Mouse (Mus musculus): ENCODE data around the gene Ints2. TPM values are rescaled to one million over a fixed set of nuclear protein-coding genes. Genes with fewer than 3 reads are reported as not detected.
"Not testable (repeated sequence)": the region's sequence is repeated elsewhere in the genome, so short reads cannot be mapped to it uniquely, and the experiment has no call there.

Ints2 gene
- polyA plus RNA-seq (2016; fragmentation: Nextera tagmentation; extraction: Ambion mirVana), result 48.2 and 50.1 TPM in 2 replicates

- Histone ChIP-seq H3K4me3 (peak within 1 kb of the TSS; percentile 66), H3K9ac (peak within 1 kb of the TSS; percentile 76)
- 9% methylated on average over 32 of the region's 32 CpGs for WGBS
These were observed at the start of gene Ints2 for GRCm38 (mm10) chr11:86257460-86258076. TSS of gene Ints2 (minus strand) at chr11:86257575.

GRCm38 (mm10) chr11:86292201-86292600 is 34.8 kb upstream of the Ints2 start:
- H3K9ac ChIP-seq; H3K9me3 ChIP-seq; H3K27ac ChIP-seq; H3K27me3 ChIP-seq; ATAC-seq (ENCODE audit: insufficient number of reproducible peaks, insufficient read depth, low FRiP score, low TSS enrichment); H3K4me1 ChIP-seq; H3K4me2 ChIP-seq (replicated peaks); H3K4me3 ChIP-seq: not testable (repeated sequence)
- peaks cover 28% of the 10 kb centered on the region for H3K36me3 ChIP-seq
- WGBS, result 94% methylated on average over 10 of the region's 10 CpGs

More at GRCm38 (mm10) chr11:86257460-86258076, at the start of gene Ints2:
- no peaks in the 10 kb centered on the region for H3K9me3 ChIP-seq
- H3K4me1 ChIP-seq, result peaks cover 11% of the 10 kb centered on the region
- peak within 1 kb of the TSS; percentile 72; the same call in 1 of the 2 replicates for H3K27ac ChIP-seq
- peaks cover 9% of the 10 kb centered on the region for H3K36me3 ChIP-seq
- peak; percentile 86 for ATAC-seq (ENCODE audit: insufficient number of reproducible peaks, insufficient read depth, low FRiP score, low TSS enrichment)
- H3K4me2 ChIP-seq (replicated peaks), result peak within 1 kb of the TSS; percentile 58
- H3K27me3 ChIP-seq, result no peaks in the 10 kb centered on the region

DNA sequence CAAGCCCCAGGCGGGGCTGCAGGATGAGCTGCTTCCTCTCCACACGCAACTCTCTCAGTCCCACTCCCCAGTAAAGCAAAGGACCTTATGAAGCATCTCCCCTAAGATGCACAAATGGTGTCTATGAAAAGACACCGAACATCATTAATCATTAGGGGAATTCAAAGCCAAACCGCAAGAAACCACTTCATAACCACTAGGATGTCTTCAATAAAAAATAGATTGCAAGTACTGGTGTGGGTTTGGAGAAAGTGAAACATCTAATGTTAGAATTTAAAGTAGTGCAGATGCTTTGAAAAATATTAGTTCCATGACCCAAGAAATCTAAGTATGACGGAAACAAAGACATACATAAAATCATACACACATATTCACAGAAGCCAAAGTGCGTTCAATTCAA is 34.3 kb upstream of the Ints2 start:
- 93% methylated on average over 6 of the region's 6 CpGs for WGBS
- H3K4me1 ChIP-seq, result no peaks in the 10 kb centered on the region
- peaks cover 23% of the 10 kb centered on the region for H3K36me3 ChIP-seq
- no peak overlapping the region for H3K9ac ChIP-seq
- H3K4me2 ChIP-seq (replicated peaks), result no peak overlapping the region
- H3K9me3 ChIP-seq, result no peaks in the 10 kb centered on the region
- no peak overlapping the region for H3K4me3 ChIP-seq
- no peak overlapping the region for H3K27ac ChIP-seq
- no peak for ATAC-seq (ENCODE audit: insufficient number of reproducible peaks, insufficient read depth, low FRiP score, low TSS enrichment)
- H3K27me3 ChIP-seq, result no peaks in the 10 kb centered on the region

DNA sequence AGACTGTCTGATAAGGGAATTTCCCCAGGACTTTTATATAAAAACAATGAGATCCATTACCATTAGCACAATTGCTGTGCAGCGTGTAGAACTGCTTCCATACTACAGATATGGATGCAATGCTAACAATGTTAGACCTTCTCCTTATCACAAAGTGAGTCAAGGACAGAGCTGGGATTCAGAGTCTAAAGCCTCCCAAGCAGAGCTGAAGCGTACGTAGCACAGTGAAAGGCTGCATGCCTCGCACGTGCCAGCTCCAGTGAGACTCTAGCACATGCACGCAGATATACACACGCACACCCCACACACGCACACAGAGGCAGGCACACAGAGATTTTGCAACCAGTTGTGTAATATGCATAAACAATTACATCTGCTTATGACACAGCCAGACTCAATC is 28.4 kb upstream of the Ints2 start:
- Histone ChIP-seq H3K27me3 (no peaks in the 10 kb centered on the region), H3K36me3 (peaks cover 69% of the 10 kb centered on the region), H3K9me3 (no peaks in the 10 kb centered on the region), H3K4me3 (no peak overlapping the region), H3K9ac (no peak overlapping the region), H3K4me2 (replicated peaks) (no peak overlapping the region), H3K27ac (no peak overlapping the region), H3K4me1 (no peaks in the 10 kb centered on the region)
- WGBS, result 94% methylated on average over 8 of the region's 8 CpGs
- ATAC-seq (ENCODE audit: insufficient number of reproducible peaks, insufficient read depth, low FRiP score, low TSS enrichment), result no peak

DNA sequence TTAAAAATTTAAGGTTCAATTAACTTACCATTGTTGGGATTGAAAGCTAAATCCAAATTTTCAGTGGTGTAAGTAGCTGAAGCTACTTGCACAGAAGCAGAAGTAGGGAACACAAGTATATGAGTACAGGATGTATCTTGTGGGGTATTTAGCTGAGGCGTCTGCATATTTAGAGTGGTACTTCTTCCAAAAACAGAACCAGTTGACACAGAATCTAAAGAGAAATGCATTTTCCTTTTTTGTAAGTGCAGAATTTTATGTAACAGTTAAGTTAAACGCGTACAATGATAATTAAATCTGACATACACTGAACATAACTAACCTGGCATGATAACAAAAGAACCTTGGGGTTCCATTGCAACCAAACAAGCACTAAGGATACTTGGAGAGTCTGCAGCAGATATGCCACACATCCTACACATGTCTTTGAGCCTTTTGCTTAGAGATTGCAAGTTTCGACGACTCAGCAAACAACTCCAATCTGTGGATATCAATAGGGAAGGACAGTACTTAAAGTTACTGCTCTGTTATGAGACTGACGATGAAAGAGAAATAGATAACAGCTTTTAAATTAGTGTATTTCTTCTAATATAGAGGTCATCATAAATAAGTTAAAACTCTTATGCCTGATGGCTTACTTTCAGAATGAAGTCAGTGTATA is 21.2 kb upstream of the Ints2 start:
- Histone ChIP-seq H3K9me3 (no peaks in the 10 kb centered on the region), H3K4me3 (no peak overlapping the region), H3K27me3 (no peaks in the 10 kb centered on the region), H3K36me3 (peaks cover 69% of the 10 kb centered on the region), H3K27ac (no peak overlapping the region), H3K9ac (no peak overlapping the region), H3K4me2 (replicated peaks) (no peak overlapping the region), H3K4me1 (no peaks in the 10 kb centered on the region)
- ATAC-seq (ENCODE audit: insufficient number of reproducible peaks, insufficient read depth, low FRiP score, low TSS enrichment), result no peak
- 95% methylated on average over 6 of the region's 6 CpGs for WGBS

- no peaks in the 10 kb centered on the region for H3K9me3 ChIP-seq
- H3K36me3 ChIP-seq, result peaks cover 14% of the 10 kb centered on the region
- H3K27me3 ChIP-seq, result no peaks in the 10 kb centered on the region
- peak overlapping the region; percentile 66 for H3K4me3 ChIP-seq
- peak overlapping the region; percentile 76 for H3K9ac ChIP-seq
- 0 out of 2 replicates have a peak, but pooled peaks have one; percentile 47 for ATAC-seq (ENCODE audit: insufficient number of reproducible peaks, insufficient read depth, low FRiP score, low TSS enrichment)
- WGBS, result under 1% methylated on average over 22 of the region's 22 CpGs
- peaks cover 11% of the 10 kb centered on the region for H3K4me1 ChIP-seq
- peak overlapping the region; percentile 58 for H3K4me2 ChIP-seq (replicated peaks)
- H3K27ac ChIP-seq, result peak overlapping the region; percentile 72; the same call in 1 of the 2 replicates
These were observed 321 bp downstream of the Ints2 start for GRCm38 (mm10) chr11:86257054-86257453.

DNA sequence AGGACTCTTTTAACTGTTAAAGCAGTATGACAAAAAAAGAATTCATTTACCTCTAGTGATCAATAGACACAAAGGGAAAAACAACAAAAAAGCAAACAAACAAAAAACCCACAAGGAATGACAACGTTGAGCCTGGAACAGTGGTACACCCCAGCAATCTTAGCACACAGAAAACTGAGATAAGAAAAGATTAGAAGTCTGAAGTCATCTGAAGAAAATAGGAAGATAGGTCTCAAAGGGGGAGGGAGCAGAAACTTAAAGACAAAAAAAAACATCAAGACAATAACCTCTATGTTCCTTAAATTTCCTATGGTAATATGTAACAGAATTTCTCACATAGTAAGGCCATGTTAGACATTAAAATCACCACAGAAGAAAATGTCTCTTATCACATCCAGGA is 4.0 kb downstream of the Ints2 start:
- Histone ChIP-seq H3K27ac (no peak overlapping the region), H3K27me3 (no peaks in the 10 kb centered on the region), H3K36me3 (peaks cover 42% of the 10 kb centered on the region), H3K4me2 (replicated peaks) (no peak overlapping the region), H3K4me1 (peaks cover 11% of the 10 kb centered on the region), H3K9me3 (no peaks in the 10 kb centered on the region), H3K9ac (no peak overlapping the region), H3K4me3 (no peak overlapping the region)
- WGBS, result 84% methylated on average over 1 of the region's 1 CpGs
- ATAC-seq (ENCODE audit: insufficient number of reproducible peaks, insufficient read depth, low FRiP score, low TSS enrichment), result no peak

DNA sequence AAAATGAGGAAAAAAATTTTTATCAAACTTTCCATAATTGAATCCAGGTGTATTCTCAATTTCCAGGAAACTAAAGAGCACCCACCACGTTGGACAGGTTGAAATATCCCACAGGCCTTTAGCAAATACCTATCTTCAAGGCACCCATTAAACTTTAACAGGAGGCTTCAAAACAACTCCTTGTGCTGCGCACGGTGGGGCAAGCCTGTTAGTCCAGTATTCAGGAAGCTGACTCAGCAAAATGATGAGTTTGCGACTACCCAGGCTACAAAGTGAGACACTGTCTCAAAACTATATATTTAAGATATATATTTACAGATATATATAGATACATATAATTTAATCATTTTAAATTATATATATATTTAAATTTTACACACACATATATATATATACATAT is 24.9 kb downstream of the Ints2 start:
- Histone ChIP-seq H3K4me1 (no peaks in the 10 kb centered on the region), H3K4me3 (no peak overlapping the region), H3K27me3 (no peaks in the 10 kb centered on the region), H3K9ac (no peak overlapping the region), H3K4me2 (replicated peaks) (no peak overlapping the region), H3K27ac (no peak overlapping the region), H3K9me3 (no peaks in the 10 kb centered on the region), H3K36me3 (peaks cover 41% of the 10 kb centered on the region)
- 71% methylated on average over 4 of the region's 4 CpGs for WGBS
- ATAC-seq (ENCODE audit: insufficient number of reproducible peaks, insufficient read depth, low FRiP score, low TSS enrichment), result no peak

DNA sequence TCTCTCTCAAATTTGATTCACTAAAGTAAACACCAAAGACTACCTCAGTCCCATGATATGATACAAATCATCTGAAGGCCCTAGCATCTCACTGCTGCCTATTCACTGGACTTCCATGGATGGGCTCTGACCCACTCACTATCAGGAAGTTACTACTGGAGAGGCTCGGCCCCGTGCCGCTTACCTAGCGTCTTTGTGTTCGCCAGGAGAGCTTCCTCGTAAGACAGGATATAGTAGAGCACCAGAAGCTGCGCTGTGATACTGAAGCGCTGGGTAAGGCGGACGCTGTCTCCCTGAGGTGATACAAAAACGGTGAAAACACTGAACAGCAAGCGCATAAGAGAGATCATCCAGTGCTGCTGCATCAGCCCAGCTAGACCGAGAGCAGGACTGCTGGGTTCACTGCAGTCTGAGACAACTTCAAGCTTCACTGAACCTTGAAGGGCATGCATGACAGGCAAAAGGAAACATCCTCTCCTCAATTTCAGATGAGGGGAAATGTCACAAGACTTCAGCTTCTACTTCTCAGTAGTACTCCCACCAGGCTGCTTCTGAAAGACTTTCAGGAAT is 25.5 kb downstream of the Ints2 start:
- no peak overlapping the region for H3K27ac ChIP-seq
- H3K4me2 ChIP-seq (replicated peaks), result no peak overlapping the region
- no peaks in the 10 kb centered on the region for H3K9me3 ChIP-seq
- no peak overlapping the region for H3K4me3 ChIP-seq
- no peak overlapping the region for H3K9ac ChIP-seq
- WGBS, result 94% methylated on average over 13 of the region's 13 CpGs
- H3K4me1 ChIP-seq, result no peaks in the 10 kb centered on the region
- no peaks in the 10 kb centered on the region for H3K27me3 ChIP-seq
- ATAC-seq (ENCODE audit: insufficient number of reproducible peaks, insufficient read depth, low FRiP score, low TSS enrichment), result no peak
- peaks cover 43% of the 10 kb centered on the region for H3K36me3 ChIP-seq

DNA sequence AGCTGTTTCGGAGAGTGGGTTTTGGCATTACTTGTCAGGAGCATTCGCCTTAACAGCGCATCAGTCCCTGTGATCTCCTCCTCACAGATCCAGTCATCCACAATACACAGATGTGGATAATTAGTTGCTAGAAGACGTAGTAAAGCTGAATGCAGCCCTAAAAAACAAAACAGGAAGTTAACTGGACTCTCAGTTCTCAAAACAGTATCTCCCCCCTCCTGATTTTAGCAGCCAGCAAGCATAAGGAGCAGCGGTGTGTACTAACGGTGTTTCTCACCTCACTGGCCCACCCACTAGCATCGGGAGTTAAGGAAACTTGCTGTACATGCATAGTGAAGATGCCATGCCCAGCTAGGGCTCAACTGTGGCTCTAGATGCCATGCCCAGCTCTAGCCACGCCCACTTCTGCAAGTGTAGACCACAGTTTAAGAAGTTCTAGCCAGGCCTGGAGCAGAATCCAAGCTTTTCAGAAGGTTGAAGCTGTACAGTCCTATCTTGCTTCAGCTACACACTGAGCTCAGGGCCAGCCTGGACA is 30.7 kb downstream of the Ints2 start:
- no peak for ATAC-seq (ENCODE audit: insufficient number of reproducible peaks, insufficient read depth, low FRiP score, low TSS enrichment)
- 87% methylated on average over 8 of the region's 8 CpGs for WGBS
- no peaks in the 10 kb centered on the region for H3K27me3 ChIP-seq
- no peak overlapping the region for H3K4me3 ChIP-seq
- no peak overlapping the region for H3K27ac ChIP-seq
- no peaks in the 10 kb centered on the region for H3K4me1 ChIP-seq
- no peak overlapping the region for H3K9ac ChIP-seq
- no peaks in the 10 kb centered on the region for H3K9me3 ChIP-seq
- peaks cover 54% of the 10 kb centered on the region for H3K36me3 ChIP-seq
- no peak overlapping the region for H3K4me2 ChIP-seq (replicated peaks)

- Histone ChIP-seq H3K4me2 (replicated peaks) (no peak overlapping the region), H3K36me3 (peaks cover 51% of the 10 kb centered on the region), H3K9ac (no peak overlapping the region), H3K27me3 (no peaks in the 10 kb centered on the region), H3K9me3 (no peaks in the 10 kb centered on the region), H3K4me1 (no peaks in the 10 kb centered on the region), H3K4me3 (no peak overlapping the region), H3K27ac (no peak overlapping the region)
- no peak for ATAC-seq (ENCODE audit: insufficient number of reproducible peaks, insufficient read depth, low FRiP score, low TSS enrichment)
- WGBS, result 91% methylated on average over 4 of the region's 4 CpGs
These were observed 31.6 kb downstream of the Ints2 start for GRCm38 (mm10) chr11:86225761-86226160.

- Histone ChIP-seq H3K27me3 (no peaks in the 10 kb centered on the region), H3K27ac (no peak overlapping the region), H3K4me2 (replicated peaks) (no peak overlapping the region), H3K36me3 (peaks cover 64% of the 10 kb centered on the region), H3K4me1 (no peaks in the 10 kb centered on the region), H3K4me3 (no peak overlapping the region), H3K9me3 (no peaks in the 10 kb centered on the region), H3K9ac (no peak overlapping the region)
- ATAC-seq (ENCODE audit: insufficient number of reproducible peaks, insufficient read depth, low FRiP score, low TSS enrichment), result no peak
- 83% methylated on average over 1 of the region's 1 CpGs for WGBS
These were observed 45.6 kb downstream of the Ints2 start for GRCm38 (mm10) chr11:86211803-86212202.

Measured in embryonic facial prominence, embryonic 12.5 days (tissue).